Mouse (Mus musculus) NIH3T3 (cell line): ENCODE measurements around the gene Nudt3.
A peak's percentile ranks its signal among the peaks of the same experiment; 100 is the strongest.

ENCODE experiments used
- DNase-seq: peaks from one replicate; pipeline ENCODE4 v3.0.0-alpha.2; 2012; ENCODE audit warnings: low read depth

Nudt3 gene

DNA sequence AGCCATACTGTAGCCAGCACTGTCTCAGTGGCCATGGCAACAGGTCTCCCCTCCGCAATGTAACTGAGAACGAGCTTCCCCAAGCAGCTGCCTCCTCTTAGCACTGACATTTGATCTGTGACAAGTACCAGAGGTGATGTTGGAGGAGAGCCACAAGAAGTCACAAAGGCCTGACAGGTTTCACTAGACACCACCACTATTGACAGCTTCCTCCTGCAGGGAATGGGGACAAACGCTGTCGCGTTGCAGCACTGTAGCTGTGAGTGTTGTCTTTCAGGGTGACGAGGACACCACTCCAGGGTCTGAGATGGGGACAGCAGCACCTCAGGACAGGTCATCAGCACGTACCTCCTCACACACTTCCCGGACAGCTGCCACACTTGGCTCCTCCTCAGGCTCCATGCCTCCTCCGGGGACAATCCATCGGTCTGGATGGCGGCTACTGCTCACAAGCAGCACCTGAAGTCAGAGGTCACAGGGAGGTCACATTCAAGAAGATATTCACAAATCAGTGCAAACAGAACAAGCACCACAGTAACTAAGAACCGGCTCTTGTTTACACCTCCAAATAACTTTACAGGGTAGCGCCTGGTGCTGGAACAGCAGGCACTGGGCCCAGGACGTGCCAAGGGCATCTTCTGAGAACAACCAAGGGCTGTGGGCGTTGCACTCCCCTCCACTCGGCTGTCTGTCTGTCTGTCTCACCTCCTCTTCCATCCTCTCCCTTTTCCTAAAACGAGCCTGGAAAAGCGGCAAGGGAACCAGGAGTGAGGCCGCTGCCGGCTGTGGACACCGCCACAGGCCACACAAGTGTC, 26.7 kb downstream of the Nudt3 start:
- no peak for DNase-seq

DNA sequence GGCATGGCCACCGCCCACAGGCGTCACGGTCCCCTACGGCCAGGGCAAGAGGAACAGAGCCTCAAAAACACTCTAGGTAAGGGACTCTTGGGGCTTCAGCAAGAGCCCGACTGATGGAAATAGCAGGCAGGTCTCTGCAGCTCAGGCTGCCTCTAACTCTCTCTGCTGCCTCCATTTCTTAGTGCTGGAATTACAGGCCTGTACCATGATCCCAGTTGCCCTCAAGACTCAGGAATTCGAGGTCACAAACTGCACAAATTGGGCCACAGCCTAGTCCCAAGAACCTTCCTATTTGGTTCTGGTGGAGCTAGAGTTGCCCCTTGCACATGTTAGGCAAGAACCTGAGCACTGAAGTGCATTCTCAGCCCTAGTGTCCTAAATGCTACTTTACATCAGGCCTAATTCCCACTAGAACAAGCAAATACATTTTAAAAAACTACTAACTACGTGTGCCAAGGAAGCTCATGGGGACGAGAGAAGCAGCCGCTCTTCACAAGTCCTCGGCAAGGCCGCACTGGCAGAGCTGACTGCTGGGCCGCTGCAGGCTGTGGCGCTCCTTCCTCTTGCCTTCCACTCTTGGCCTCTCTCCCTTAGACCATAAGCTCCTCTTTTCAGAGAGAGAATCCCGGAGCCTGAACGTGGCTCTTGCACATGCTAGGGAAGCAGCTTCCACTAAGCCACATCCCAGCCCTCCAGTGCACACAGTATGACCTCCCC, 27.5 kb downstream of the Nudt3 start:
- no peak for DNase-seq

- no peak for DNase-seq
Observed at GRCm38 (mm10) chr17:27592565-27592910, 30.8 kb downstream of the Nudt3 start.

DNA sequence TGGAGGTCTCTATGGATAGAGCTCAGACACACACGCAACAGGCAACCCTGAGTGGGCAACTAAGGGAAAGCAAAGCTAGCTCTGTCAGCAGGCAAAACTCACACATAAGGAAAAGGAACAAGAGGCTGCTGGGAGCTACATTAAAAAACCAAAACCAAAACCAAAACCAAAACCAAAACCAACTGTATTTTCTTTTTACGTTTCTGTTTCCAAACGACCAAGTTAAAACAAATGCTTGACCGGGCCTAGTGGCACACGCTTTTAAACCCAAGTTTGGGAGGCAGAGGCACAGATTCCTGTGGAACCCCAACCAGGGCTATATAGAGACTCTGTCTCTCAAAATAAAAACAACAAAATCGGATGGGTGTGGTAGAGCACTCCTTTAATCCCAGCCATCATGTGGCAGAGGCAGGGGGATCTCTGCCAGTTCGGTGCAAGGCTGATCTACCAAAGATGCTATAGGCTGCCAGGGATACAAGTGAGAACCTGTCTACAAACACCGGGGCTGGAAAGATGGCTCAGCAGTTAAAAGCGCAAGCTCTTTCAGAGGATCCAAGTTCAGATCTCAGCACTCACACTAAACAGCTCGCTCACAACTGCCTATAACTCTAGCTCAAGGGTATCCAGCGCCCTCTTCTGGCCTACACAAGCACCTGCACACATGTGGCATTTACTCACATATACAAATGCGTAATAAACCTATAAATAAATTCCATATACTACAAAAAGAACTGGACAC, 31.3 kb downstream of the Nudt3 start:
- peak; percentile 31 for DNase-seq

GRCm38 (mm10) chr17:27588231-27588630, 35.1 kb downstream of the Nudt3 start:
- no peak for DNase-seq

DNA sequence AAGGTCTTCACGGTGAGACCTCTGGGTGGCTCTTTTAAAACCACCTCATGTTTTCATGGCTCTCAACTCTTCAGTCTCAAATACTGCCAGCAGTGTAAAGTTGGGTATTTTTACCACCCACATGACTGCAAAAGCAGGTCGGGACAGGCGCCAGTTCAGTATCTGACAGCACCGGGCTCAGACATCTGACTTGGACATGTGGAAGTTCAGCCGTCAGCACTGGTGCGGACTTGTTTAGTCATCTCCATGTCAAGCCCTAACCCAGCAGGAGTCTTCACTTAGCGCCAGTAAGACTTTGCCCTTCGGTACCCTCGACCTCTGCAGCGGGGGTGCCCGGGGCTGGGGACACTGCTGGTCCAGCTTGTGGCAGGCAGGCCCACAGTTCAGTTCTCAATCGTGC, 36.0 kb downstream of the Nudt3 start:
- DNase-seq, result peak; percentile 33

DNA sequence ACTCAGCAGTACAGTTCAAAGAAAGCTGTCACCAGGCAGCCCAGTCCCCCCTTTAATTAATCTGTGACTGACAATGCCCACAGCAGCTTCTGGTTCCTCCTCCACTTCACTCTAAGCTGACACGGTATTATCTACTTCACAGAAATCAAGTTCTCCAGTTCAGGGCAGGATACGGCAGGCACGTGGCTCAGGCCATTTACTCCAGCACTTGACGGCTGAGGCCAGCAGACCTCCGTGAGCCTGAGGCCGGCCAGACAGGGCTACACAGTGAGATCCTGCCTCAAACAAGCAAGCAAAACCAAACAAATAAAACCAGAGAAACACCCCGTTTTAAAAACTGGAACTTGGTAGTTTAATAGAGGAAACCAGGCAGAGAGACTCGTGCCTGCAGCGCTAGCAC, 36.6 kb downstream of the Nudt3 start:
- DNase-seq, result no peak

DNA sequence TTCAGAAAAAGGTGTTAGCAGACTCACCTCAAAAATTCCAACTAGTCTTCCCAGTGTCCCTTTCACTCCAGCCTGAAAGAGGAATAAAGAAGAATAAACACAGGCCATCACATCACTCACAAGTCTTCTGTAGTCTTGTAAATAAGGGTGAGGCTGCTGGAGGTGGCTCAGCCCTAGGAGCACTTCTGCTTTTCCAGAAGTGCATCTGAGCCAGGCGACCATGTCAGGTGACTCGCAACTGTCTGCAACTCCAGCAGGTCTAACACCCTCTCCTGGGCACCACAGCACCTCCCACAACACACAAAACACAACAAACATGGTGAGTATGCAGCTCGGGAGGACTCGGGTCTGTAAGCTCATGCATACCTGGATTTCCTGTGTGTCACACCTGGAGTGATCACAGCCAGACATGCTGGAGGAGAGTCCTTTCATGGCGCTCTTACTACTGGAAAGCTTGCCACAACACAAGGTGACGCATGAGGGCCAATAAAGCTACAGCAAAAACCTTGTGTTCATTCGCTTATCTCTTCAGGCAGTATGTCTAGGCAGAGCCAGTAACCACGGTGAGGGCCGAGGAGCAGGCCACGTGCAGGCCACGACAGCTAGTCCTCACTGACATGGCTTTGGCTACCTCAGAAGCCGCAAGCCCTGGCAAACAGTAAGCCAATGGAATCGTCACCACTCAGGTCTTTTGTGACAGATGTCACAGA, 40.0 kb downstream of the Nudt3 start:
- no peak for DNase-seq

DNA sequence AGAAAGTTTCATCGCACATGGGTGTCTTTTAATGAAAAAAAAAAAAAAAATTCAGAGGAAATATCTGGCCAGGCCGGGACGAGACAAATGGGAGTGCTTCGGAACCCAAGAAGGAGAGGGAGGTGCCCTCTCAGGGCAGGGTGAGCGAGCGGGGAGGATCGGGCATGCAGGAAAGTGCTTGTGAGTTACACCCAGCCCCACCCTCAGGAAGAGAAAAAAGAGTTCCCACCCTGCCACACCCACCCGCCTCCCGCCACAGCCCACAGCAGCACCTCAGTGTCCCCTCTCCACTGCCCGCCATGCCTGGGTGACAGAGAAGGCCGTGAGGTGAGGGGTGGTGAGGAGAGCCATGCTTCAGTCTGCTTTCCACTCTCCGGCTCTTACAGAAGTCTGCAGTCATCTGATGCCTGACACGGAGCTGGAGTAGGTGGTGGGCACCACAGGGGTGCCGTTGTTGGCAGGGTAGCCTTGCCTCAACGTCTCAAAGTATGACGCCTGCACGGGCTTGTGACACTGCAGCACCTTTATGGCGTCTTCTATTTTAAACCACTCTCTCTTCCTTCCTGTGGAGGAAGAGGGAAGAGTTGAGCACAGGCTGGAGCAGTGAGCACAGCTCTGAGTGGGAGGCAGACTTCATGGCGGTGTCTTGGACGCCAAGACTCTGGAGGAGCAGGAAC, 42.8 kb downstream of the Nudt3 start:
- no peak for DNase-seq

- DNase-seq, result no peak
Observed at GRCm38 (mm10) chr17:27579816-27580215, 43.5 kb downstream of the Nudt3 start.

DNA sequence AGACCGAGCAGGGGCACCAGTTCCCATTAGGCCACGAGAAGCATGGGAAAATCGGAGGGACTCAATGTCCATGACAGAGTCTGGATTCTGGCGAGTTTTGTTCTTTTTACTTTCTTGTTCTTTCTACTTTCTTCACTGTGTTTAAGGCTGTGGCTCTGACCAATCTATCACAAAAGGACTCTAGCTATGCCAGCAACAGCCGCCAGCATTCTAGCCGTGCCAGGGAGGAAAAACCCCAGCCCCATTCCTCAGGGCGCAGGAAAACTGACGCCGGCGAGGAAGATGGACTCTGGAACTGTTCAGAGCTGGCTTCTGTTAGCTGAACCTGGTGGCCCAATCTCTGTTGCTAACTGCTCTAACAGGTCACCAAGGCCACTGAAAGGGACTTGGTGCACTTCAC, 44.8 kb downstream of the Nudt3 start:
- DNase-seq, result no peak

DNA sequence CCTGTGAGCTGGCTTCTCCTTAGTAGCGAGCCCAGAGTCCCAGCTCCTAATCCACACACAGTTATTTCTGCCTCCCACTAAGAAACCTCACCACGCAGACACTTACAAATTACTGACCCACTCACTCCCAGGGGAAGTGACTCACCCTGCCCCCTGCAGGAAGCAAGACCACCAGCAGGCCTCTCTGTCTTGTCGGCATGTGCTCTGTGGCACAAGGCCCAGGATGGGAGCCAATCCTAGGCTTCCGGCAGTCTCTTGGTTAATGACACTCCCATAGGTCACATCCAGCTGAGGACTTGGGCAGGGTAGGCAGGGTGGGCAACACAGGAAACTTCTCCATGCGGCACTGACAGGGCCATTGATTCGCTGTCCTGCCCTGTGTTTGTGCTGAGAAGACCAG, 45.8 kb downstream of the Nudt3 start:
- peak; percentile 69 for DNase-seq

- no peak for DNase-seq
Observed at GRCm38 (mm10) chr17:27576056-27576455, 47.2 kb downstream of the Nudt3 start.

GRCm38 (mm10) chr17:27575116-27575776, 48.0 kb downstream of the Nudt3 start:
- DNase-seq, result no peak

DNA sequence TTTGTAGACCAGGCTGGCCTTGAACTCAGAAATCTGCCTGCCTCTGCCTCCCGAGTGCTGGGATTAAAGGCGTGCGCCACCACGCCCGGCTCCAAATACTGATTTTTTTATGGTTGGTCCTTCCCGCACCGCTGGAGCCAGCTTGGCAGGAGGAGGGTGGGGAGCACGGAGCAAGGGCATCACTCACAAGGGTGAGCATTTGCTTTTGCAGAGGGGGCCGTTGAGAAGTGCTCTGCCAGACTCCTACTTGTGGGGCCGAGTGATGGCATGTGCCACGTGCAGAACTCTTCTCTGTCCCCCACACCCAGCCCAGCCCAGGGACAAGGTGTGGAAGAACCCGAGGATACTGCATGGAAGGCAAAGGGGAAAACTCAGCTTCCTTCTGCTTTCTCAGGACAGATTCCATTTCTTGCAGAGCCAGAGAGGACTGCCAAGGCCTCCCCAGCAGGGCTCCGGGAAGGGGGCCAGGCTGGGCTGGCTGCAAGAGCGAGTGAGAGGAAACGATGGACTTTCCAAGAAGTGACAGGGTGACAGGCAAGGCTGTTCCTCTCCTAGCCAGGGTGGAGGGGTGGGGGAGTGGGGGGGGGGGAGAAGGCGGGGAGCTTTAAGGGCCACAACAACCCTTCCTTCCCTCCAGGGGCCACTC, 48.7 kb downstream of the Nudt3 start:
- DNase-seq, result no peak

DNA sequence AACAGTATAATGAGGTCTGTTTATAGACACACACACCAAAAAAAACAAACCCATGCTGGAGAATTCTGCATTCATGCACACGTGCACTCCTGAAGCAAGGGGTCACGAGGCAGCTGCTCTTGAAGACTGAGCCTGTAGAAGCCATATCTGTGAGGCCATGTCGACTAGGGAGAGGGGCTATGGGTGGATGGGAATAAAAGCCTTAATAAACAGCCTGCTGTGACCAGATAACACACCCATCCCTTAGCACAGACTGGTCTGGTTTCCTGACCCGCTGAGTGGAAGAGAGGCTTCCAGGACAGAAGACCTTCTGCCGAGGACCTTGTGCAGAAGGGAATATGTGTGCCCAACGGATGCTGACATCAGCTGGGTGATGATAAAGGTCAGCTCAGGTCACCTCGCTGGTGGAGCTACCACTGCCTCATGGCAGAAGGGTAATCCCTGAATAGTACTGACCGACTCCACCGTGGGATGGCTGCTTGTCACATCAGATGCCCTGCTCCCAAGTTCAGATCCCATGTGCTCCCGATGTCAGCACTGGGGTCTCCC, 49.4 kb downstream of the Nudt3 start:
- no peak for DNase-seq

DNA sequence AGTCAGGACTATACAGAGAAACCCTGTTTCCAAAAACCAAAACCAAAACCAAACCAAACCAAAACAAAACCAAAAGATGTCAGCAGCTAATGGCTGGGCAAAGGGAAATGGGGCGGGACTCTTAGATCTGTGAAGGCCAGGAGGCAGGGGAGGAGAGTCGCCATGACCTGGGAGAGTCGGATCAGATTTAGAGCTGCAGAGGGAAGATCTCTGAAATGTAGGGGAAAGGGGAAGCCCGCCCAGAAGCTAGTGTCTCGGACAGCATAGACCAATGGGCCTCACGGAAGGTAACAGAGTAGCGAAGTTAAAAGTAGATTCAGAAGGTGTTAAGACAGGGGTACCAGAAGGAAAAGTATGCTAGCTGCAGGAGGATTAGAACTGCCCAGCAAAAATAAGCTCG, 52.0 kb downstream of the Nudt3 start:
- DNase-seq, result peak; percentile 23

DNA sequence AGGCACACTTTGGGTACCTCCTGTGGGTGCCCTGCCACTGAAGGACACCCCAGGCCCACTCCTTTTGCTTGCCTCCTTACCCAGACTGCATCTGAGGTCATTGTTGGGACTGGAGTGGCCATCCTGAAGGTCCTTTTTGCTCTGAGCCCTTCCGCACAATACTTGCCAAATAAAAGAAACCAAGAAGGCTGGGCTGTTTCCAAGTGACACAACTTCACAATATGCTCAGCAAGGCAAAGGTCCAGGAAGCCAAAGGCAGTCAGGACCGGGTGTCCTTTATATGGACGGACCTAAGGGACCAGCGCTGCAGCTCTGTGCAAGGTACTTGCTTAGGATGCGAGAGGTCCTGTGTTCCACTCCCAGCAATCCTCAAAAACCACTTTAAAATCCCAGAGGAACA, 55.1 kb downstream of the Nudt3 start:
- DNase-seq, result no peak

DNA sequence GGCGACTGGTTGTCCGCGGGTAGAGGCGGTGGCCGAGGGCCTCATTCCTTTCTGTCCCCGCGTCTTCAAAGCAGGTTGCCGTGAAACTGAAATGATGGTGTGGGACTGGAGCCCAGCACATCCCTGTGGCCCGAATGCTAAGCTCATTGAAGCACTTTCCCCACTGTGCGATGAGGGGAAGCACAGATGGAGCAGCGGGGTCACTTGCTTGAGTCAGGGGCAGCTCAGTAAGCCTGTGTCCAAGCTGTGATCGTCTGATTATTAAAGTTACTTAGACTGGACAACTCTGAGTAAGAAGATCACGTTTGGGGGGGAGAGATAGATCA, 57.4 kb downstream of the Nudt3 start:
- no peak for DNase-seq

- peak; percentile 96 for DNase-seq
Observed at GRCm38 (mm10) chr17:27565163-27565941, 57.9 kb downstream of the Nudt3 start, which contains the start of gene AI413582. Gene AI413582, minus strand, starts transcription at chr17:27565756.
